Mouse (Mus musculus) hindbrain, embryonic 12.5 days (tissue): ENCODE data around the gene Vmn2r82. TPM values are rescaled to one million over a fixed set of nuclear protein-coding genes. Genes with fewer than 3 reads are reported as not detected.
A peak's percentile ranks its signal among the peaks of the same experiment; 100 is the strongest.
"Not testable (repeated sequence)": the region's sequence is repeated elsewhere in the genome, so short reads cannot be mapped to it uniquely, and the experiment has no call there.

ENCODE experiments used
- ATAC-seq: fragments of 200-750 bp; cut with Nextera tagmentation; 2 replicates; pipeline ENCODE4 v1.8.0; 2017; ENCODE audit warnings: moderate TSS enrichment; ENCODE audit not compliant: low FRiP score
- H3K27ac ChIP-seq: fragments of 300-500 bp; sonication (generic); 2 replicates; pipeline ENCODE4 v1.5.1; 2016; ENCODE audit warnings: mild to moderate bottlenecking
- H3K27me3 ChIP-seq: fragments of 300-500 bp; sonication (generic); 2 replicates; pipeline ENCODE4 v1.6.1; 2016; ENCODE audit warnings: mild to moderate bottlenecking
- H3K36me3 ChIP-seq: fragments of 300-500 bp; sonication (generic); 2 replicates; pipeline ENCODE4 v1.6.1; 2016; ENCODE audit warnings: mild to moderate bottlenecking
- H3K4me1 ChIP-seq: fragments of 300-500 bp; sonication (generic); 2 replicates; pipeline ENCODE4 v1.6.1; 2016
- H3K4me2 ChIP-seq: fragments of 300-500 bp; sonication (generic); replicated peaks from 2 replicates; pipeline ENCODE4 v1.6.1; 2016; ENCODE audit warnings: mild to moderate bottlenecking
- H3K4me3 ChIP-seq: fragments of 300-500 bp; sonication (generic); 2 replicates; pipeline ENCODE4 v1.5.1; 2016; ENCODE audit warnings: mild to moderate bottlenecking
- H3K9ac ChIP-seq: fragments of 300-500 bp; sonication (generic); 2 replicates; pipeline ENCODE4 v1.6.1; 2016; ENCODE audit warnings: mild to moderate bottlenecking, moderate library complexity
- H3K9me3 ChIP-seq: fragments of 300-500 bp; sonication (generic); replicated peaks from 2 replicates; pipeline ENCODE4 v1.6.1; 2016; ENCODE audit warnings: mild to moderate bottlenecking
- WGBS: fragments of 180-500 bp; shearing (Covaris S2); methylation state at CpG from one replicate; pipeline ENCODE4 v1.1.7; 2016; 5-methylcytosine and 5-hydroxymethylcytosine counted together
- polyA plus RNA-seq: library from polyadenylated mRNA; unstranded; fragments of >200 nt; fragmentation: Nextera tagmentation; extraction: Ambion mirVana; gene quantifications from 2 replicates; pipeline ENCODE4 v1.2.1, GENCODE M21; 2016

Gene Vmn2r82
- polyA plus RNA-seq = not detected in 2 replicates

- H3K4me3 ChIP-seq, H3K27ac ChIP-seq, H3K36me3 ChIP-seq, H3K4me2 ChIP-seq, H3K27me3 ChIP-seq, ATAC-seq, H3K4me1 ChIP-seq, H3K9ac ChIP-seq, H3K9me3 ChIP-seq: not testable (repeated sequence)
- 85% methylated on average over 4 of the region's 4 CpGs for WGBS
These were observed at the start of gene Vmn2r82 for GRCm38 (mm10) chr10:79356220-79356619. Gene Vmn2r82 (plus strand): TSS chr10:79356520.

GRCm38 (mm10) chr10:79322033-79322736 lies 34.1 kb upstream of the Vmn2r82 start:
- not testable (repeated sequence) for H3K36me3 ChIP-seq, H3K27me3 ChIP-seq, H3K27ac ChIP-seq, H3K9ac ChIP-seq, H3K4me1 ChIP-seq, H3K9me3 ChIP-seq
- peak overlapping the region; percentile 34 for H3K4me3 ChIP-seq
- peak; percentile 68; the same call in 1 of the 2 replicates for ATAC-seq
- WGBS = 5% methylated on average over 16 of the region's 16 CpGs
- peak overlapping the region; percentile 40 for H3K4me2 ChIP-seq

- Histone ChIP-seq H3K4me1 (no peaks in the 10 kb centered on the region), H3K4me2 (no peak overlapping the region), H3K4me3 (no peak overlapping the region), H3K9me3 (no peaks in the 10 kb centered on the region), H3K27me3 (no peaks in the 10 kb centered on the region), H3K36me3 (no peaks in the 10 kb centered on the region), H3K9ac (no peak overlapping the region), H3K27ac (no peak overlapping the region)
- peak; percentile 46; the same call in 1 of the 2 replicates for ATAC-seq
These were observed 33.6 kb upstream of the Vmn2r82 start for GRCm38 (mm10) chr10:79322737-79323086.

- H3K9ac ChIP-seq, H3K9me3 ChIP-seq, H3K27me3 ChIP-seq, H3K36me3 ChIP-seq, H3K27ac ChIP-seq, H3K4me2 ChIP-seq, ATAC-seq, H3K4me1 ChIP-seq, H3K4me3 ChIP-seq: not testable (repeated sequence)
- WGBS = 88% methylated on average over 8 of the region's 8 CpGs
These were observed 43.8 kb downstream of the Vmn2r82 start for GRCm38 (mm10) chr10:79399946-79400700.

- Histone ChIP-seq H3K27me3 (no peaks in the 10 kb centered on the region), H3K4me1 (no peaks in the 10 kb centered on the region), H3K4me2 (no peak overlapping the region), H3K9me3 (peaks cover 2% of the 10 kb centered on the region), H3K36me3 (no peaks in the 10 kb centered on the region), H3K9ac (no peak overlapping the region), H3K4me3 (no peak overlapping the region), H3K27ac (no peak overlapping the region)
- ATAC-seq = no peak
- WGBS = 92% methylated on average over 24 of the region's 24 CpGs
These were observed 60.9 kb downstream of the Vmn2r82 start for GRCm38 (mm10) chr10:79417142-79417771.

- not testable (repeated sequence) for H3K9ac ChIP-seq, H3K4me2 ChIP-seq, H3K27ac ChIP-seq, H3K36me3 ChIP-seq, ATAC-seq, H3K9me3 ChIP-seq, H3K27me3 ChIP-seq, H3K4me1 ChIP-seq, H3K4me3 ChIP-seq
- WGBS = 87% methylated on average over 6 of the region's 6 CpGs
These were observed 61.5 kb downstream of the Vmn2r82 start for GRCm38 (mm10) chr10:79417772-79418170.

GRCm38 (mm10) chr10:79435141-79435820 lies 79.0 kb downstream of the Vmn2r82 start:
- H3K36me3 ChIP-seq, H3K9me3 ChIP-seq, H3K27ac ChIP-seq, H3K27me3 ChIP-seq, H3K4me2 ChIP-seq, ATAC-seq, H3K4me3 ChIP-seq, H3K4me1 ChIP-seq, H3K9ac ChIP-seq: not testable (repeated sequence)
- 90% methylated on average over 23 of the region's 23 CpGs for WGBS

Other genes with a start within 250 kb of the Vmn2r82 start
- not detected in 2 replicates for gene Vmn2r80, start 207.8 kb upstream of the Vmn2r82 start, polyA plus RNA-seq
- not detected in 2 replicates for gene Vmn2r81, start 108.8 kb upstream of the Vmn2r82 start, polyA plus RNA-seq
- 0.05 TPM in 1 of 2 replicates, not detected in the other for gene Vmn2r83, start 112.2 kb downstream of the Vmn2r82 start, polyA plus RNA-seq
- 13.4 and 14.6 TPM in 2 replicates for gene Plpp2, start 177.3 kb downstream of the Vmn2r82 start, polyA plus RNA-seq
- gene Mier2, start 198.7 kb downstream of the Vmn2r82 start, polyA plus RNA-seq = 57.8 and 66.1 TPM in 2 replicates
- not detected in 2 replicates for gene Theg, start 230.8 kb downstream of the Vmn2r82 start, polyA plus RNA-seq